Mouse (Mus musculus): ENCODE data around the gene Psen2.

DNA sequence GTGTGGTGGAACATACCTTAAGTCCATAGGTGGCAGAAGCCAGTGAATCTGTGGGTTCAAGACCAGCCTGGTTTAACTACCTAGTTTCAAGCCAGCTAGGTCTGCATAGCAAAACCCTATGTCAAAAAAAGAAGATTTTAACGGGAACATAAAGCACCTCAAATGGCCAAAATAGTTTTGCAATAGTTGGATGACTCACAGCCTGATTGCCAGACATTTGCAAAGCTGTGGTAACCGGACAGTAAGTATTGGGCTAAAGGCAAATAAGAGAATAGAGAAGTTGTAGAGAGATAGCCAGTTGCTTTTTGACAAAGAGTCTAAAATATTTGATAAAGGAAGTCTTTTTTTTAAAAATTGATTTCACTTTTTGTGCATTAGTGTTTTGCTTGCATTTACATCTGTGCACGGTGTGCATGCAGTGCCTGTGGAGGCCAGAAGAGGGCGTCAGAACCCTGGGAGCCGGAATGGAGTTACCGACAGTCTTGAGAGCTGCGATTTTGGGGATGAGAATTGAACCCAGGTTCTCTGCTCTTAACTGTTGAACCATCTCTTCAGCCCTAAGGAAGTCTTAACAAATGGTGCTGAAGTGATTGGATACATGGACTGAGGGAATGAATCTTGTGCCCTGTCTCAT lies at the start of gene Psen2:
- TF ChIP-seq EP300 (IDR thresholded peaks at IDR 0.05; ENCODE audit: low read length) (no peak), CTCF (conservative IDR thresholded peaks at IDR 0.05 in 1 of 2, IDR thresholded peaks at IDR 0.05 in 1 of 2; ENCODE audit: low read depth in 2 of 2, low read length in 2 of 2) (peak; percentile 65 to 73), KAT2A (IDR thresholded peaks at IDR 0.05; ENCODE audit: insufficient replicate concordance, low read length) (no peak), USF2 (conservative IDR thresholded peaks at IDR 0.05; ENCODE audit: low read depth, low read length) (no peak), ZC3H11A (IDR thresholded peaks at IDR 0.05; ENCODE audit: low read depth, low read length) (no peak), JUND (conservative IDR thresholded peaks at IDR 0.05; ENCODE audit: low read depth, low read length) (no peak), CHD2 (IDR thresholded peaks at IDR 0.05; ENCODE audit: low read length) (no peak), HCFC1 (IDR thresholded peaks at IDR 0.05; ENCODE audit: low read depth, low read length) (no peak), UBTF (IDR thresholded peaks at IDR 0.05; ENCODE audit: low read depth, low read length) (no peak), MAX (IDR thresholded peaks at IDR 0.05; ENCODE audit: low read length) (no peak), POLR2A (IDR thresholded peaks at IDR 0.05; ENCODE audit: low read depth, low read length) (no peak), SMC3 (IDR thresholded peaks at IDR 0.05; ENCODE audit: low read depth, low read length) (peak; percentile 49), MAFK (IDR thresholded peaks at IDR 0.05; ENCODE audit: insufficient replicate concordance, low read length) (no peak)

Data from CH12.LX (cell line).